Mouse (Mus musculus): ENCODE results near the gene Gm29776. TPM values are rescaled to one million over a fixed set of nuclear protein-coding genes. Genes with fewer than 3 reads are reported as not detected.
A peak's percentile ranks its signal among the peaks of the same experiment; 100 is the strongest.

Gm29776 gene
- total RNA-seq (2022) = not detected

DNA sequence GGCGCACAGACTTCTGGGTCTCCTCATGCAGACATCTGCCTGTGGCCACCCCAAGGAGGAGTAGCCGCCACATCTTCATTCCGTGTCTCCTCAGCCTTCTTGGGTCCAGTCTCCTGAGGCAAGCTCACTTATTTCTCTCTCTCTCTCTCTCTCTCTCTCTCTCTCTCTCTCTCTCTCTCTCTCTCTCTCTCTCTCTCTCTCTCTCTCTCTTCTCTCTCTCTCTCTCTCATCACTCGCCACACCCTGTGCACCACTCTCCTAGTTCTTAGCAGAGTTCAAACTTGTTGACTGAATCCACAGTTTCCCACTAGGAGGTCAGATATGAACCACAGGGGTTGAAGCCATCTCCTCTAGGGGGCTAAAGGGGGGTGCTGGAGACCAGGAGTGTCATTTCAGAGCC, at the start of gene Gm29776:
Gene Gm29776 (minus strand): TSS at position 101 of the 400 bp plus-strand sequence.
- DNase-seq (ENCODE audit: low spot score in 2 of 2) = no peak

DNA sequence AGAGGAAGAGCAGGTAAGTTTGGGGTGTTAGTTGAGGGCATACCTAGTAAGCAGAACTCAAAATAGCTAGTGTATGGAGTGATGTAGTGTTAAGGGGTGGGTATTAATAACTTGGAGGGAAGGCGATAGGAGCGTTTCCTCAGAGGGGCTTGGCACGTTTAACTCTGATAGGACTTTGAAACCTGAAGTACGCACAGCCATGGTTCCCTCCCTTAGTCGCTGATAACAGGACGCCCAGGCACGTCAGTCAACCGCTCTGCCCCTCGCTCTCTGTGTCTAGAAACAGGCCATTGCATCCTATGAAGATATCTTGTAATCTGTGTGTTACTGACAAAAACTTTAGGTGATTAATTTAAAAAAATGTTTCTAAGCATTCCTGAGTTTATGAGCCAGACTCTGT, 47.4 kb upstream of the Gm29776 start:
- DNase-seq (ENCODE audit: low spot score in 2 of 2) = no peak

DNA sequence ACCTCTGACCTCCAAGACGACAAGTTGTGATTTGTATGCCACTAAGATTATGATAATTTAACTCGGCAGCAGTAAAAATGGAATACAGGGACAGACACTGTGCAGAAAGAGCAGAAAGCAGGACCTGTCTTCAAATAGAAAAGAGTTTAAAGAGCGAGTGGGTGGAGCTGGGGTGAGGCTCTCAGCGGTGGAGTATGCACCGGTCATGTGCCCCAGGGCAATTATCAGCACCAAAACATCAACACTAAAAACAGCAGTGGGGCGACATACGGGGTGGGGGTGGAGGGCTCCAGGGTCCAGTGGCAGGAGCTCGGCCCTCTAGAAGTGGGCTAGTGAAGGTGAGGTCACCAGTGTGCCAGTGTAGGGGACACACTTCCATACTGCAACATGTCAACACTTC, 45.8 kb upstream of the Gm29776 start:
- no peak for DNase-seq (ENCODE audit: low spot score in 2 of 2)

DNA sequence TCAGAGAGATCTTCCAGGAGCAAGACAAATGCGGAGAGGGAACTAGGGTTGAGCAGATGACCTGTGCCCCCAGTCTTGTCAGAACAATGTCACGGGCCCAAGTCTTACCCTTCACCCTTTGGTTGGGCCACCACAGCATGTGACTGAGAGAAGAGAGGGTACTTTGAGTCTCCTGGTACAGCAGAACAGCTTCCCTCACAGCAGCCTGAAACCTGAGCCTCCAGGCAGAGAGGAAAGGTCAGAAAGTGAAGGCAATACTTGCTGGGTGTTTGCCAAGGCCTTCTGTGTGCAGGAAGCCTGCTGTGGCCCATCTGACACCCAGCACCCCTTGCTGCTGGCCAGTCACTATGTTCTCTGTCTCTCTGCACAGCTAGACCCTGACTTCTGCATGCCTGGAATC, 43.7 kb upstream of the Gm29776 start:
- DNase-seq (ENCODE audit: low spot score in 2 of 2) = peak; percentile 70 to 80

DNA sequence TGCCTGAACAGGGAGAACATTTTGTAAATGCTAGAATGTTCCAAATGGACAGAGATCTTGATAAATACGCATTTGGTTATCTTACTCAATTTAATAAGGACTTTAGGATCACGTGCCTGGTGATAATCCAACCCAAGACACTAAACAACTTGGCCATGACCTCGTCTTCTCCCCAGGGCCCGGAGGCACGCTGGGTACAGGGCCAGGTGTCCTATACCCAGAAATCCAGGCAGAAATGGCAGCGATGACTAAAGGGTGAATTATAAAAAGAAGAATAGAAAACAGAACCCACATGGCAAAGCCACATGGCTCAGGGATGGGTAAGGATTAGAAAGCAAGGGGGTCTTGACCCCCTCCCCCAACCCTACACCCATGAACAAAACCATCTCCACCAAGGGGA, 43.1 kb upstream of the Gm29776 start:
- no peak for DNase-seq (ENCODE audit: low spot score in 2 of 2)

DNA sequence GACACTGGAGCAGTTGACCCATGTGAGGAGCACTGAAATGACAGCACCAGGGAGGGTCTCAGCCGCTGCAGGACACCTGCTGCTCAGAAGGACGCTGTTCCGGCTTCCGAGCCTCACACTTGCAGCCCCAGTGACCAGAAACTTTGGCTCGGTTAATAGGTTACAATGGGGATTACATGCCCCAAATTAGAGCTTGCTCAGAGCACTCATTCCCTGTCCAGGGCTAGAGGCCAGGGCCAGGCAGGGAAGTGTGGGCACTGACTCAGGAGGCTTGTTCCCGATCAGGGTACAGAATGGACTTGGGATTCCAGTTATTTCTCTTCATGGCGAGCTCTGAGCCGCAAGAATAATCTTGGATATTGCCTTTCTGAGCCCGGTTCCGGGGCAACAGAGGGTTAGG, 39.0 kb upstream of the Gm29776 start:
- no peak for DNase-seq (ENCODE audit: low spot score in 2 of 2)

DNA sequence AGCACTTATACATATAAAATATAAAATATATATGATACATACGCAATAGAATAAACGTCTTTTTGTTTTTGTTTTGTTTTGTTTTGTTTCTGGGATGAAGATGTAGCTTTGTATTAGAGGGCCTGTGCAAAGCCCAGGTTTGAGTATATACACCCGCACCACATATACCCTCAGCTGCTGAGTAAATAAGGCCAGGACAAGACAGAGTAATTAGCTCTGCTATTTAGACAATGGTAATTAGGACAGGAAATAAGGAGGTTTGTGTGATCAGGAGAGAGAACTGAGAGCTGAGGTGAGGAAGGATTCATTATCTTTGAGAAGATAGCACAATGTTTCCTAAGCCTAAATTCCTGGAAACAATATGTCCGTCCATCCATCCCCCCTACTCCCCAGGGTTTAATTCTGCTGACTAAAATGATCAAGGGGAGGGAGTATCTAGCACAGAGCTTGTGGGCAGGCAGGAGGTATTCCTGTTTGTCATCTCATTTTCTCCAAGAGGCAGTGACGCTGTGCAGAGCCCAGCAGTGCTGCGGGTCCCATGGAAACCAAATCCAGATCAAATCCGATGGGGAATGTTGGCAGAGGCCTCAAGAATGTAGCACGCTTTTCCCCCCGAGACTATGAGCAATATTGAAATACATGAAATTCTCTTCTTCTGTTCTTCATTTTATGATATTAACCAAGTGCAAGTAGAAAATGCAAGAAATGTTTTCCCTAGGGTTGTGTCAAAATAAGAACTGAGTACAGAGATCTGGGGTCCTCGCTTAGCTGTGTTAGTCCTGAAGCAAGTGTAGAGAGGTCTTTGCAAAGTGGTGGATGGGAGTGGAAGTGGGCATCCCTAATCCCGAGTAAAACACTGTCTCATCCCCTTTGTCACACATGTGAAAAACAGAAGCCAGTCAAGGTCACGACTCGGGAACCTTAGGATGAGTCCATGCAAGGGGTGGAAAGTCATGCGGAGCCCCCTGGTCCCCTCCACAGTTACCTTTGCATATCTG, 38.2 kb upstream of the Gm29776 start:
- DNase-seq (ENCODE audit: low spot score in 2 of 2) = no peak

DNA sequence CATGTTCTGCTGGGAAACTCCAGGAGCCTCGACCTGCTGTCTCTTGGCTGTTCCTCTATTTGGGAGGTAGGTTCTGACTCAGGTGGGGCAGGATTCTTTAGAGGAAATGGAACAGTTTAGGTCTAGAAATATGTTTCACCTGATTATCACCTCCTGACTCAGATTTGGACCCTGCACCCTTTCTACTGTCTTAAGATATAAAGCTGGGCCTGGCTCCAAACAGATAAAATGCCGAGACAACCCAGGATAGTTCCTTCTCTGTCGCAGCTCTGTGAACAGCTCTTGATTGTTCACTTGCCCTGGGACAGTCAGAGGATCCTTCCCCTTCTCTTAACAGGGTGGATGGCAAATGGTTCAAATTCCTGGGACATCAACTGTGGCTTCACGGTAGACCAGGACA, 36.6 kb upstream of the Gm29776 start:
- DNase-seq (ENCODE audit: low spot score in 2 of 2) = no peak

DNA sequence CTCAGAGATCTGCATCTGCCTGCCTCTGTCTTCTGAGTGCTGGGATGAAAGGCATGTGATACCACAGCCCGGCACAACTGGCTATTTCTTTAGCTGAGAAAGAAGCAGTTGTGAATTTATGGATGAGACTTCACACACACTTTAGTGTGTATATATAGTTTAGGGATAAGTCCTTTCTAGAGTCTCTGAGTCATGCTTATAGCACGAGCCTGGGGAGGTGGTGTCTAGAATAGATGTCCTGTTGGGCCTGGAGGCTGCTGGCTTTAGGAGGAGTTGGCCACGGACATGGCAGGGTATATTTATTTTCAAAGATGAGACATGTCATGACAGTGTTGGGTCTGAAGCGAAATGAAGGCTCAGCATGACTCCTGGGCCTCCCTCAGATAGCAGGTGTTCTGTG, 35.4 kb upstream of the Gm29776 start:
- no peak for DNase-seq (ENCODE audit: low spot score in 2 of 2)

DNA sequence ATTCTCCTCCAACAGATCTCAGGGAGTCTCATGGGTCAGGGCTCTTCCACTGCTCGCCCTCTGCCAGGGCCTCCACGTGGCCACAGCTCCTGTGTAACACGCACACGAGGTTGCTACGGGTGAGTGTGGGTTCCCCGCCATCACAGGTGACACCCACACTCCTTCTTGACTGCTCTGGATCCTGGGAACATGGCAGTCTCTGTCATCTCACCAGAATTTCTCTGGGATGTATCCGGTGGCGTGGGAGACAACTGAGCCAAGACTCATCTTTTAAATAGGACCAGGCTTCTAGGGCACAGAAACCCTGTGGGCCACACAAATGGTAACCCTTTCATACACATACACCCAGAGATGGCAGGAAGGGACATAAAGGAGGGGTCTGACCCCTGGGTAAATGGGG, 33.6 kb upstream of the Gm29776 start:
- DNase-seq (ENCODE audit: low spot score in 2 of 2) = no peak

DNA sequence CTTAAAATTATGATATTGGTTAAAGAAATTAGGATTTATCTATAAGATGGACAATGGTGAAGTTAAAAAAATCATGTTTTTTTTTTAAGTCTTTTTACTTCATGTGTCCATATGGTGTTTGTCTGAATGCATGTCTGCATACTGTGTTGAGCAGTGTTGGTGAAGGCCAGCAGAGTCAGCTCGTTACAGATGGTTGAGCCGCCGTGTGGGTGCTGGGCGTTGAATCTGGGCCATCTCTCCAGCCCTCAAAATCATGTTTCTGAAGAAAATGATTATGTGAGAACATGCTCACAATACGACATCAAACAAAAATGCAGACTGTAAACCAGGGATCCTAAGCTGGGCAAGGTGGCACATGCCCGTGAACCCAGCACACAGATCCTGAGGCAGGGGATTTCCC, 31.7 kb upstream of the Gm29776 start:
- DNase-seq (ENCODE audit: low spot score in 2 of 2) = no peak

DNA sequence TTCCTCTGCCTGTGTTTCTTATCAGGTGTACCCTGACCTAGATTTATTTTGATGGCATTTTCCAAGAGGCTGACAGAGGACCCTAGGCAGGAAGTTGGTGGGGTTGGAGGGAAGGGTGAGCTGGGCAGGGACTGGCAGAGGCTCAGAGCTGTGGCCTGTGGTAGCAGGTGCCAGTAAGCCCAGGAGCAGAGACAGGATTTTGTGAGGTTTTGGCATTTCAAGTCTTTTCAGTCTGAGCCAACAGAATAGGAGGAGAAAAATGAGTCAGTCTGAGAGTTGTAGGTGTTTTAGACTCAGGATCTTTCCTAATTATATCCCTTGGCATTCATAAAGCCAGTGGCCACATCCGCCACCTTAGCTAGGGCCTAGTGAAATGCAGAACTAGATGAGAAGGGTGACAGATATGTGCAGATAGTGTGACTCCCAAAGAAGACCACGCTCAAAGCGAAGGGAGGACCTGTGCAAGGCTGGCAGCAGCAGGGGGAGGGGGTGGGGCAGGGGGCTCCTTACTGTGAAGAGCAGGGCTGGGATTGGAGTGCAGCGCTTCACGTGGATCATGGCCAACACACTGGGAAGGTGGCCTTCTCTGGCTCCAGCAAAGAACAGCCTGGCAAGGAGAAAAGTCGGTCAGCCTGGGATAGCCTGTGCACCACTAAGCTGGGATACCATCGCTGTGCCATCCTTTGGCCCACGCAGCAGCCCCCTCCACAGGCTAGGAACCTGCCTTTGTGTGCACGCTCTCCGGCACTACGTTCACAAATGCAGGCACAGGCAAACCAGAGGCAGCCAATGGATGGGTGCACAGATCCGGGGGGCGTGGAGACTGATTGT, 30.4 kb upstream of the Gm29776 start:
- no peak for DNase-seq (ENCODE audit: low spot score in 2 of 2)

DNA sequence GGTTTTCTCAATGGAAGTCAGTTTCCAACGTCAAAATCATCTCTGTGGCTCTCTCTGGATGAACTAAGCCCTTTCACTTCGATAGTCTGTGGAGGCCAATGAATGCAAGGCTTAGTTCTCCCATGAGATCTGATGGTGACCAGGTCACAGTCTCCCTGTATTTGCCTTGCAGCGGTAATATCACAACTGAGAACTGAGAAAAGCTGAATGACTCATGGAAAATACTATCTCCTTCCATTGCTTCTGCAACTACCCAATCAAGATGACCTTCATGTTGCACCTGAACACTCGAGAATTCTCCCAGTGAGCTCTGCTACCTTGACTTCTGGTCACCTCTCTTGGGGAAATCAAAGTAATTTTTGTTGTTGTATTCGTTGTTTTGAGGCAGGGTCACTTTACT, 28.9 kb upstream of the Gm29776 start:
- DNase-seq (ENCODE audit: low spot score in 2 of 2) = no peak

DNA sequence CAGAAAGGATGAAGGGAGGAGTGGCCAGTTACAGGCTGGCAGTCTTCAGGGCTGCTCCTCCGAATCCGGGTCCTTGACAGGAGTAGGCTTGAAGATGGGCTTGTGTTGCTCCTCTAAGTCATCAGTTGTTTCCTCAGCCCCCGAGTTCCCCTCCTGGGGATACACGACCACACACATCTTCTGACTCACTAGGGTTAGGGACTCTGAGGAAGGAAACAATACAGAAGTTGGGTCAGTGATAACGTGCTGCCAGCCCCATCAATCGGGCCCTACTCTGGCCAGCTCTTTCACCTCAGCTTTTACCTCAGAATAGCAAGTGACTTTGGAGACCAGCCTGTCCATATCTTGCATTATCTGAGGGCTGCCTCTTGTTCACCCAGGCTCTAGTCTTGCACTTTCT, 25.4 kb upstream of the Gm29776 start:
- no peak for DNase-seq (ENCODE audit: low spot score in 2 of 2)

DNA sequence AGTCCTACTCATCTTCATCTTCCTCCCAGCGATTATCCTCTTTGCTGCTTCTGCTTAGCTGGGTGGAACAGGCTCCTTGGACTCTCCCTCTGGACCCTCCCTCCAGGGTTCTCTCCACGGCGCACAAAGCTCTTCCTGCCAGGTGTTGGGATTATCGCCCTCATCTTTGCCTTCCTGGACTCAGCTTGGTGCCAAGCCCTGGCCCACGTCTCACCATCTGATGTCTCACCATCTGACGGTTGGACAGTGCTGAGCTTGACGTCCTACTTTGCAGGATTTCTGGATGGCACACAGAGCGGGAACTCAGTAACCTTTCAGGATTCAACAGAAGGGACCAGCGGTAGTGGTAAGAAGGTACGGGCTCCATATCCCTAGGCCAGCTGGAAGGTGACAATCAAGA, 23.1 kb upstream of the Gm29776 start:
- no peak for DNase-seq (ENCODE audit: low spot score in 2 of 2)

DNA sequence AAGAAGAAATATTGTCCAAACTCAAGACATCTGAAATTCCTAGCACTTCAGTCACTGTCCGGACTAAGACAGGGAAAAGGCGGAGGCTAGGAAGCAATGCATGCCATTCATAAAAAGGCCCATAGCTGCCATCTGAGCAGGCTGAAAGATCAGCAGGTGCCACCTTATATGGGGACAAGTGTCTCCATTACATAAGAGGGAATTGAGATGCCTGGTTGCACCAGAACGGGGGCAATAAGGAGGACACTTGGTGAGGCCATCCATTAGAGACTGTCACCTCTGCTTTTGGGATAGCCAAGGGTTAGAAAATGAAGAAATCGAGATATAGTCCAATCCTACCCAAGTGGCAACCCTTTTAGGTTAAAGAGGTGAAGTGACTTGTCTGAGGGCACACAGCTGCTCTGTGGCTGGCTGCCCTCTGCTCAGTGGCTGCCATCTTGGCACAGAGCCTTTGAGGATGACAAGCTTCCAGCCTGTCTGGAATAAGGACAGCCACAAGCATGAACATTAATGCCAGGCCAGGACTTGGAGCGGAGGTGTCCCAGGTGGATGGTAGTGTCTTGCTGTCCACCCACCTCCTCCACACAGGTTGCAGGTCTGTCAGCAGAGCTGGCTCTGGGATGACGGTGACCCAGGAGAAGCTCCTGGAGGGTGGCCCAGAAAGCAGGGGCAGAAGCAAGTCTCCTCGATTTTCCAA, 22.2 kb upstream of the Gm29776 start:
- peak; percentile 47 to 68 for DNase-seq (ENCODE audit: low spot score in 2 of 2)

DNA sequence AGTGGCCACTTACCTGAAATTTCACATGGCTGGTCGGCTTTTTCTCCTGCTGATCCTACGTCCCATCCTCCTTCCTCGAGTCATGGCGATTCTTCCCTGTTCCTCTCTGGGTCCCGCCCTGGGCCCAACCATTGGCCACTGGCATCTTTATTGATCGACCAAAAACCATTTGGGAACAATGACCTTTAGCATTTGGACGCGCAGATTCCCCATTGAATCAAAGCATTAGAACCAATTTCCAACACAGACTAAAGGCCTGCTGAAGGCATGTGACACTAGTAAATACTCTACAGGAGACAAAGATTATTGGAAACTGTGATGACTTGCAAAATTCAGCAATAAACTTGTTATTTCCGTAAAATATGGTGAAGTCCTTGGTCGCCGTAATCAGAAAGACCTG, 21.4 kb upstream of the Gm29776 start:
- DNase-seq (ENCODE audit: low spot score in 2 of 2) = no peak

DNA sequence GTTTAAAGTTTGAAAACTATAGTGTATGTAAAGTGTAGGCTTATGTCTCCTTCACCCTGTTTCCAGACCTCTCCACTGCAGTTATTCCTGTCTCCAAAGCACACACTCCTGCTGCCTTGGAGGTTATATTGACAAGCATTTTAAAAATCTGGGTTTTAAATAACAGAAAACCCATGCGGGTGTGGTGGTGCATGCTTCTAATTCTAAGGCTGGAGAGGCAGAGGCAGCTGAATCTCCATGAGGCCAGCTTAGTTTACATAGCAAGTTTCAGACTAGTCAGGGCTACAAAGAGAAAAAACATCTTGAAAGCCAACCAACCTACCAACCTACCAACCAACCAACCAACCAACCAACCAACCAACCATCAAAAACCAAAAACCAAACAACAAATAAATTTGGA, 16.8 kb upstream of the Gm29776 start:
- no peak for DNase-seq (ENCODE audit: low spot score in 2 of 2)

DNA sequence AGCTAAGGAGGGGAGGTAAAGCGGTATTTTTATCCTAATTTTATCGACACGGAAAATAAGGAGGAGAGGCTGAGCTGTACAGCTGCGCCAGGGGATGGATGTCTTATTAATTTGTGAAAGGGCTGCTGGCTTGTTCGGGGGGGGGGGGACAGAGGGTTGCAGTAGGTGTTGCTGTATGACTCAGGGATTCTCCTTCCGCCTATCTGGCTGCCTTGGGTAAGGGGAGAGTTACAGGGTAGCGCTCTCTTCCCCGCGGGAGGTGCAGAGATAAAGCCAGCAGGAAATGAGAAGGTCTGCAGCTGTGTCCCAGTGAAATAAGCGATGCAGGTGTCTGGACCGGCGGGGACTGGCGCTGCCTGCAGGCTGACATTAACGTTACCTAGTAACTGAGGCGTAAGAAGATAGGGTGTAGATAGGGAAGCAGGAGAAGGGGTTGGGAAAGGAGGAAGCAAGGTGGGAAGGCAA, 16.0 kb upstream of the Gm29776 start:
- DNase-seq (ENCODE audit: low spot score in 2 of 2) = no peak

DNA sequence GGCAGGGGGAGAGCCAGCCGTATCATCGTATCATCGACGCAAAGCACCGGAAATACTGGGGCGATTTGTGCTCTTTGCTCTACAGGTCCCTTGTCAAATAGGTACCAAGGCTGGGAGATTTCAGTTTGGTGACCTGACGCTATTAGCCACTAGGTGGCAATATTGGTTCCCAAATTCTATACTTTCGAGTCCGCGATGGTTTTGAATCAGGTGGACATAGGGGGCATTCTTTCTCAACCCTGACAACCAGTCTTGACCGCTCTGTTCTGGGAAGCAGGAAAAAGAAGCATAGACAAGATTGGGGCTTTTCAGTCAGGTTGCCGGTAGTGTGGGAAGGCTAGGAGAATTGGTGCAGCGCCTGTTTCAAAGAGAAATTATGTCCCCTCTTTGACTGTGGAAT, 15.5 kb upstream of the Gm29776 start:
- DNase-seq (ENCODE audit: low spot score in 2 of 2) = peak; percentile 42 to 57

DNA sequence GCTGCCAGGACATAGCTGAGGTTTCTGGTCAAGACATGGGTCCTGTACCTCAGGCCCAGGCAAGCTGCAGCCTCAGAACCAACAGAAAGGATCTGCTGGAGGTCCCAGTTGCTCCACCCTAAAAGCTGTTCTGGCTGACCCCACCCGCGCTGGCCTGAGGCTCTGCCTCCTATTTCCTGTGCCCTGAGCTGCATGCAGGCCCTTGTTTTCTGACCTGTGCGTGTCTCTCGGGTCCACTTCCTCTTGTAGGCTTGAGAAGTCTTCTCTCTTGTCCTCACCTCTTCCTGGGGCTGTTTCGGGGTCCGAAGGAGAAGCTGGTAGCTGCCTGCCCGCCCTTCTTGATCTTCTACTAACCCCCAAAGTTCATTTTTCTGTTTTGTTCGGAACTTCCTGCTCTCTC, 14.2 kb upstream of the Gm29776 start:
- DNase-seq (ENCODE audit: low spot score in 2 of 2) = no peak

DNA sequence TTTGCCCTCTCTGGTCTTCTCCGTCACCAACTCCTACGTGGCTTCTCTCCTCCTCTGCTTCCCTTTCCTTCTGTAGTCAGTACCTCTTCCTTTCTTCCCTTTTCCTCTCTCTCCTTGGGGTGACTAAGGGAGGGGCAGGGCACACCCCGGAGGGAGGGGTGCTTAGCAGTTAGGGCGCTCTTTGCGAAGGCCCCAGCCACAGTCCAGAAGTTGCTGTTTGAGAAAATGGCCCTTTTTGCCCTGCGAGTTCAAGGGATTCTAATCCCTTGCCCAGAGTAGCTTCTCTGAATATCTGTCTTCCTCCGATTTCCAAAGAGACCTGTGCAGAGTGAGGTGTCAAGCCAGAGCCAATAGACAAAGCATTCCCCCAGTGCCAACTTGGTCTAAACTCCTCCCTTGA, 13.4 kb upstream of the Gm29776 start, which contains the start of gene Cebpe:
Gene Cebpe (minus strand): TSS at position 101 of the 400 bp plus-strand sequence.
- no peak for DNase-seq (ENCODE audit: low spot score in 2 of 2)
